Mouse (Mus musculus): Measurements from ENCODE around the gene Camta1. TPM values are rescaled to one million over a fixed set of nuclear protein-coding genes. Genes with fewer than 3 reads are reported as not detected.

Gene Camta1
- total and polyA plus RNA-seq, 2 experiments from 2014 or later: 127 to 145 TPM

GRCm38 (mm10) chr4:150958536-150958935 lies 903.1 kb downstream of the Camta1 start:
- WGBS: 85% methylated on average over 7 of the region's 7 CpGs
- no peak for TF ChIP-seq CTCF (IDR thresholded peaks at IDR 0.05; ENCODE audit: low read depth)
- ATAC-seq (no peak), DNase-seq (ENCODE audit: low spot score) (no peak)
- Histone ChIP-seq H3K27ac (no peak overlapping the region), H3K27me3 (ENCODE audit: insufficient read depth, low read length) (no peaks in the 10 kb centered on the region), H3K9ac (replicated peaks; ENCODE audit: low read length) (no peak overlapping the region), H3K9me3 (ENCODE audit: low read length) (no peaks in the 10 kb centered on the region), H3K4me3 (ENCODE audit: low read length) (no peak overlapping the region), H3K4me1 (ENCODE audit: insufficient read depth, low read length) (no peaks in the 10 kb centered on the region), H3K4me2 (ENCODE audit: low read depth, low read length) (no peak overlapping the region), H3K36me3 (ENCODE audit: insufficient read depth, low read length) (no peaks in the 10 kb centered on the region)

GRCm38 (mm10) chr4:150957106-150957458 lies 904.6 kb downstream of the Camta1 start:
- H3K4me1 ChIP-seq (ENCODE audit: insufficient read depth, low read length): no peaks in the 10 kb centered on the region
- peak overlapping the region; percentile 15; the same call in 1 of the 2 replicates for H3K27ac ChIP-seq
- H3K27me3 ChIP-seq (ENCODE audit: insufficient read depth, low read length): no peaks in the 10 kb centered on the region
- no peaks in the 10 kb centered on the region for H3K36me3 ChIP-seq (ENCODE audit: insufficient read depth, low read length)
- TF ChIP-seq CTCF (IDR thresholded peaks at IDR 0.05; ENCODE audit: low read depth): no peak
- 48% methylated on average over 1 of the region's 1 CpGs for WGBS
- no peak for DNase-seq (ENCODE audit: low spot score)
- H3K9ac ChIP-seq (replicated peaks; ENCODE audit: low read length): no peak overlapping the region
- H3K4me2 ChIP-seq (ENCODE audit: low read depth, low read length): no peak overlapping the region
- H3K9me3 ChIP-seq (ENCODE audit: low read length): no peaks in the 10 kb centered on the region
- ATAC-seq: 0 out of 2 replicates have a peak, but pooled peaks have one; percentile 27
- H3K4me3 ChIP-seq (ENCODE audit: low read length): no peak overlapping the region

DNA sequence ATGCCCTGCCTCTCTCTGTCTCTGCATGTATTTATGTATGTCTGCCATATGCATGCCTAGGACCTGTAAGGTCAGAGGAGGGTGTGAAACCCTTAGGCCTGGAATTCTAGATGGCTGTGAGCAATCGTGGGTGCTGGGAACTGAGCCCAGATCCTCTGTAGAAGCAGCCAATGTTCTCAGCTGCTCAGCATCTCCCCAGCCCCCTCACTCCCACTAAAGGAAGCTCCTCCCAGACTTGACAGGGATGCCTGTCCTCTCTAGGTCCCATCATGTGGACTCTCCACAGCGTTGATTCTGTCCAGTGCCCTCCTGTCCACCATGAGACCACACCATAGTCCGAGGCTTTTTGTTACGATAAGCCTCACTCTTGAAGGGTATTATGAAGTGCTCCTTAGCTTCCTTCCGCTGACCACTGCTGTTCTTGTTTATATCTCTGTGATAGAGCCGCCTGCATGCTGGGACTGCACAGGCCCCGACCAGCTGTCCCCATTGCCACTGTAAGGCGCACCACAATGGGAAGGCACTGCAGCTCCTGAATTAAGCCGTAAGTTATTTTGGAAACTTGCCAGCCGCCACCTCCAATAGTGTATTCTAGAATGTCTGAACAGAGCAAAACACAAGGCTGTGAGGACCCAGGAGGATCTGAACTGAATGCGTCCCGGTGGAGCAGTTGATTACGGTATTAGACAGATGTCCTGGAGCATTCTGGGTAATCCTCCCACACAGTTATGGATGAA lies 905.1 kb downstream of the Camta1 start:
- peak; percentile 74 for DNase-seq (ENCODE audit: low spot score)
- TF ChIP-seq CTCF (IDR thresholded peaks at IDR 0.05; ENCODE audit: low read depth): no peak
- no peak overlapping the region for H3K9ac ChIP-seq (replicated peaks; ENCODE audit: low read length)
- H3K4me3 ChIP-seq (ENCODE audit: low read length): no peak overlapping the region
- no peaks in the 10 kb centered on the region for H3K36me3 ChIP-seq (ENCODE audit: insufficient read depth, low read length)
- 40% methylated on average over 13 of the region's 13 CpGs for WGBS
- no peaks in the 10 kb centered on the region for H3K4me1 ChIP-seq (ENCODE audit: insufficient read depth, low read length)
- H3K27ac ChIP-seq: peak overlapping the region; percentile 15; the same call in 1 of the 2 replicates
- no peaks in the 10 kb centered on the region for H3K27me3 ChIP-seq (ENCODE audit: insufficient read depth, low read length)
- H3K4me2 ChIP-seq (ENCODE audit: low read depth, low read length): no peak overlapping the region
- peak; percentile 76 for ATAC-seq
- H3K9me3 ChIP-seq (ENCODE audit: low read length): no peaks in the 10 kb centered on the region

DNA sequence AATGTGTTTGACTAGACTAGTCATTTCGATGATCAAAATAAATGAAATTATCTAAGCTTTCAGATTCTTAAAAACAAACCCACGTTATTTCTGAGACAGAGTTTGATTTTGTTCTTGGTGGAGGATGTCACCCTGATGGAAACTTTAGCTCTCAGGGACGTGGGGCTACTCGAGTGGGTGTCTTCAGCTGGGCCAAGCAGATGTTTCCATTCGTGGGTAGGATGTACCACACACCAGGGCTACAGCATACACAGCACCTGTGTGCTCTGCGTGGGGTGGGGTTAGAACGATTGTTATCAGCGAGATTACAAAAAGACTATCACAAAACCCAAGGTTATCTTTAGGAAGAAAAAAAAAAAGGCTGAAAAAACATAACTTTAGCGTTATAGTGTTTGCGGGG lies 910.7 kb downstream of the Camta1 start:
- no peaks in the 10 kb centered on the region for H3K27me3 ChIP-seq (ENCODE audit: insufficient read depth, low read length)
- H3K4me3 ChIP-seq (ENCODE audit: low read length): no peak overlapping the region
- no peak overlapping the region for H3K9ac ChIP-seq (replicated peaks; ENCODE audit: low read length)
- DNase-seq (ENCODE audit: low spot score) (no peak), ATAC-seq (no peak)
- WGBS: 84% methylated on average over 10 of the region's 10 CpGs
- H3K36me3 ChIP-seq (ENCODE audit: insufficient read depth, low read length): no peaks in the 10 kb centered on the region
- H3K9me3 ChIP-seq (ENCODE audit: low read length): no peaks in the 10 kb centered on the region
- H3K4me2 ChIP-seq (ENCODE audit: low read depth, low read length): no peak overlapping the region
- H3K4me1 ChIP-seq (ENCODE audit: insufficient read depth, low read length): no peaks in the 10 kb centered on the region
- H3K27ac ChIP-seq: no peak overlapping the region
- no peak for TF ChIP-seq CTCF (IDR thresholded peaks at IDR 0.05; ENCODE audit: low read depth)

DNA sequence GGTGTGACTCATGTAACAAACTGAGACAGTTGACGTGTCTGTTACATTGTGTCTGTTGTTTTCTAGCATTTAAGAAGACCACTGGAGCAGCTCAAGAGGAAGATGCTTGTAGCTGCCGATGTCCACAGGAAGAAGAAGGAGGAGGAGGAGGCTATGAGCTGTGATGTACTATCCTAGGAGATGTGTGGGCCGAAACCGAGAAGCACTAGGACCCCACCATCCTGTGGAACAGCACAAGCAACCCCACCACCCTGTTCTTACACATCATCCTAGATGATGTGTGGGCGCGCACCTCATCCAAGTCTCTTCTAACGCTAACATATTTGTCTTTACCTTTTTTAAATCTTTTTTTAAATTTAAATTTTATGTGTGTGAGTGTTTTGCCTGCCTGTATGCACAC lies 917.0 kb downstream of the Camta1 start:
- H3K36me3 ChIP-seq (ENCODE audit: insufficient read depth, low read length): no peaks in the 10 kb centered on the region
- H3K27me3 ChIP-seq (ENCODE audit: insufficient read depth, low read length): no peaks in the 10 kb centered on the region
- no peaks in the 10 kb centered on the region for H3K4me1 ChIP-seq (ENCODE audit: insufficient read depth, low read length)
- no peak for TF ChIP-seq CTCF (IDR thresholded peaks at IDR 0.05; ENCODE audit: low read depth)
- ATAC-seq: no peak
- DNase-seq (ENCODE audit: low spot score): no peak
- 95% methylated on average over 7 of the region's 7 CpGs for WGBS
- no peak overlapping the region for H3K4me3 ChIP-seq (ENCODE audit: low read length)
- no peaks in the 10 kb centered on the region for H3K9me3 ChIP-seq (ENCODE audit: low read length)
- no peak overlapping the region for H3K27ac ChIP-seq
- no peak overlapping the region for H3K9ac ChIP-seq (replicated peaks; ENCODE audit: low read length)
- H3K4me2 ChIP-seq (ENCODE audit: low read depth, low read length): no peak overlapping the region

DNA sequence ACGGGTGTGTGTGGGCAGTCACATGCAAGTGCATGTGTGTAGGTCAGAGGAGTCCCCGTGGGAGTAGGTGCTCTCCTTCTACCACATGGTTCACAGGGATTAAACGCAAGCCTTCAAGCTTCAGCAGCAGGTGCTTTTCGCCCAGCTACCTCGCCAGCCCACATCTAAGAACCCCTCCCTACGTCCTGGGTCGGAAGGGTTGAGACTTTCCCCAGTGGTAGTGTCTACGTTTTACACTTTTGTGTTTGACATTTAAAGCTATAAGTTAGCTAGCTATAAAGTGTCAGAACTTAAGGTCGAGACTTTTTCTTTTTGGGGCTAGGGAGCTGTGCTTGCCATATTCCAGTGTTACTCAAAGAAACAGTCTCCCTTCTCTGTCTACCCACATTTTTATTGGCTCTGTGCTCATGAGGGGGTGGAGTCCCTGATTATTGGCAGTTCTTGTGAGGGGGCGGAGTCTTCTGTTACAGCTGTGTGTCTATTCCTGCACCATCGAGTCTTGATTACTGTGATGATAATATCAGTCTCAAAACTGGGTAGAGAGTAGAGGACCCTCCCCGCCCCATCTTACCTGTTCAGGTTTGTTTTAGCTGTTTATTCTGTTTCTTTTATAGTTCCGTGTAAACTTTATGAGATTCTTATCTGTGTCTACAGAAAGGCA lies 921.6 kb downstream of the Camta1 start:
- H3K9me3 ChIP-seq (ENCODE audit: low read length): no peaks in the 10 kb centered on the region
- no peak for DNase-seq (ENCODE audit: low spot score)
- H3K36me3 ChIP-seq (ENCODE audit: insufficient read depth, low read length): no peaks in the 10 kb centered on the region
- no peaks in the 10 kb centered on the region for H3K4me1 ChIP-seq (ENCODE audit: insufficient read depth, low read length)
- ATAC-seq: no peak
- no peak overlapping the region for H3K27ac ChIP-seq
- no peak overlapping the region for H3K4me2 ChIP-seq (ENCODE audit: low read depth, low read length)
- TF ChIP-seq CTCF (IDR thresholded peaks at IDR 0.05; ENCODE audit: low read depth): no peak
- 68% methylated on average over 13 of the region's 13 CpGs for WGBS
- no peak overlapping the region for H3K4me3 ChIP-seq (ENCODE audit: low read length)
- no peak overlapping the region for H3K9ac ChIP-seq (replicated peaks; ENCODE audit: low read length)
- no peaks in the 10 kb centered on the region for H3K27me3 ChIP-seq (ENCODE audit: insufficient read depth, low read length)

- Histone ChIP-seq H3K4me3 (ENCODE audit: low read length) (no peak overlapping the region), H3K9ac (replicated peaks; ENCODE audit: low read length) (no peak overlapping the region), H3K4me2 (ENCODE audit: low read depth, low read length) (no peak overlapping the region), H3K9me3 (ENCODE audit: low read length) (no peaks in the 10 kb centered on the region), H3K27me3 (ENCODE audit: insufficient read depth, low read length) (no peaks in the 10 kb centered on the region), H3K27ac (no peak overlapping the region), H3K36me3 (ENCODE audit: insufficient read depth, low read length) (no peaks in the 10 kb centered on the region), H3K4me1 (ENCODE audit: insufficient read depth, low read length) (no peaks in the 10 kb centered on the region)
- ATAC-seq: no peak
- 66% methylated on average over 14 of the region's 14 CpGs for WGBS
- no peak for DNase-seq (ENCODE audit: low spot score)
- TF ChIP-seq CTCF (IDR thresholded peaks at IDR 0.05; ENCODE audit: low read depth): no peak
Measured at GRCm38 (mm10) chr4:150938063-150938452, 923.6 kb downstream of the Camta1 start.
